10 mouse cellular contexts compared by ENCODE assay signal in the genomic region with DNA sequence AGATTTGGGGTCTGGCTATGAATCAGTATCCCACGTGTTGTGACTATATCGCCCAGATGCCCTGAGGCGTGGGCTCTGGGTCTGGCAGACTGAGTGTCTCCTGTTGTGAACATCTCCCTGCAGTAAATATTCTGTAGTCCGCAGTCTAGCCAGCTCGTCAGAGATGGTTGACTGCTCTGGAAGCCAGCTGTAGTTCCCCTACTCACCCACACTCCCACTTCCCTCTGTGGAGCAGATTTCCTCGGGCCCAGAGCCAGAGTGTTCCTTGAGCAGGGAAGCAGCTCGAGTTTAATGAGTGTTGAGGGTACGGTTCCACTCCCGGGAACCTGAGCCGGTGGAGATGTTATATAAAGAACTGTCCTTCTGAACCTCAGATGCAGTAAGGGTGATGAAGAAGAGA.
A peak's percentile ranks its signal among the peaks of the same experiment; 100 is the strongest.
DNase-seq lines count a peak whose midpoint lies in the region; ATAC-seq and TF ChIP-seq lines count a peak whose summit lies in the region.
"Had no signal": no experiment of that assay in that cellular context is flagged by ENCODE, and none has a peak within 500 bp of the region (broad histone marks: within the 10 kb centered on the region; RNA-seq: fewer than 3 reads in every experiment).

No protein-coding gene starts in this region.

- peaks cover 7% of the 10 kb centered on the region for H3K4me1 ChIP-seq in limb, embryonic 14.5 days (ENCODE audit: control insufficient read depth, insufficient read depth, low read length)

- WGBS in limb, embryonic 14.5 days = 23% methylated on average over 10 of the region's 10 CpGs

- no peak overlapping the region for H3K4me3 ChIP-seq in limb, embryonic 14.5 days (replicated peaks; ENCODE audit: low read length)
- H3K4me3 ChIP-seq: myocyte had no signal

- DNase-seq in layer of hippocampus, adult 11-12 months (ENCODE audit: low spot score) = peak; percentile 35
- no peak for DNase-seq in layer of hippocampus, adult 9-10 months (ENCODE audit: low spot score)
- peak; percentile 8 to 76 for DNase-seq in frontal cortex, adult 2 months (ENCODE audit: extremely low spot score in 1 of 2, low spot score in 1 of 2)
- DNase-seq in kidney, postnatal 10 days = peak; percentile 70
- DNase-seq in limb, embryonic 14.5 days (ENCODE audit: low spot score) = no peak
- no peak for DNase-seq in spleen, postnatal 10 days (ENCODE audit: low spot score in 2 of 2)
- DNase-seq in heart, adult 8-10 months (ENCODE audit: low spot score) = no peak
- DNase-seq: thymus, adult 18-20 months had no signal

- no peak for TF ChIP-seq POLR2A in limb, embryonic 14.5 days (IDR thresholded peaks at IDR 0.05; ENCODE audit: borderline replicate concordance, extremely low read depth, insufficient read depth, insufficient read length)

- peak; percentile 47; the same call in 1 of the 2 replicates for ATAC-seq in limb, embryonic 14.5 days (ENCODE audit: low FRiP score, low read depth)
- no peak for ATAC-seq in granulocyte monocyte progenitor cell, adult 5-6 weeks (replicated peaks; ENCODE audit: poor library complexity, severe bottlenecking)

- no peak overlapping the region for H3K4me2 ChIP-seq in limb, embryonic 14.5 days (replicated peaks; ENCODE audit: low read depth, low read length, severe bottlenecking)

- no peaks in the 10 kb centered on the region for H3K27me3 ChIP-seq in limb, embryonic 14.5 days (ENCODE audit: control insufficient read depth, insufficient read depth, low read length)

- H3K9me3 ChIP-seq in limb, embryonic 14.5 days (ENCODE audit: control insufficient read depth, low read length) = no peaks in the 10 kb centered on the region

- 0 out of 2 replicates have a peak, but pooled peaks cover 5% of the 10 kb centered on the region for H3K36me3 ChIP-seq in limb, embryonic 14.5 days (ENCODE audit: control insufficient read depth, insufficient read depth, low read length)

- no peak overlapping the region for H3K9ac ChIP-seq in limb, embryonic 14.5 days (ENCODE audit: low read depth, low read length, severe bottlenecking)

- H3K27ac ChIP-seq in limb, embryonic 14.5 days (replicated peaks; ENCODE audit: low read depth, low read length) = no peak overlapping the region

Comparison
In these comparisons a context has a peak if more than half of its experiments do, and no peak if none do; other contexts are left out.
1. DNase-seq: peak in layer of hippocampus, adult 11-12 months (single experiment), frontal cortex, adult 2 months (2 of 2) and kidney, postnatal 10 days (single experiment); none in layer of hippocampus, adult 9-10 months (single experiment), limb, embryonic 14.5 days (single experiment), spleen, postnatal 10 days (0 of 2) and heart, adult 8-10 months (single experiment).